Mouse (Mus musculus): ENCODE results near the gene Rasal3.

The Rasal3 gene

DNA sequence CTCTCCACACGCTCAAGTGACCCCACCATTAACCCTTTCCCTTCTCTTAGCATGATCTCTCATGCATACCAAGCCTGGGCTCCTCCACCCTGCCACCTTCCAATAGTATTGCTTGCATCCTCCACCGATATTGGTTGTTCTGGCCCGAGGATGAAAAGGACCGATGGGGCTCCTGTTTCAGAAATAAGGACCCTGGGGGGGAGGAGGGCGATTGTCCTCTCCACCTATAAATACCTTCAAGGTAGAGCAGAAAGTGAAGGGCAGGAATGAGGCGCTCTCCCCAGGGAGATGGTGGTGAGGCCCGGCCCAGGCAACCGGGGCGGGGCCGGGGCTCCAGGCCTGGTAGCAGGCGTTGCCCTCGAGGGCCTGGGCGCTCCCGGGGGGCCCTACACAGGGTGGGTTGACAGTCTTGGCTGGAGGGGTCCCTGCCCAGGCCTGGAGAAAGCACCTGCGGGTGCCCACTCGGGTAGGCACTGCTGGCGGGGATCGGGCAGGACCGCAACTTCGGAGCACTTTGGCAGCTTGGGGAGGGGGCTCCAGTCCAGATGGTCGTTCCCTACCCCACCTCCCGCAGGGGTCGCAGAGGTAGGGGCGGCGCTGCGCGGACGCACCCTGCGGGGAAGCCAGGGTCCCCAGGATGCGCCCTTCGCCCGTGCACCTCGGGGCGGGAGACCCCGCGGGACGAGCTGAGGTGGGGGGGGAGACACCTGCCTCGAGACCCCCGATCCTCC, 14.8 kb downstream of the Rasal3 start:
- DNase-seq, result peak; percentile 26

DNA sequence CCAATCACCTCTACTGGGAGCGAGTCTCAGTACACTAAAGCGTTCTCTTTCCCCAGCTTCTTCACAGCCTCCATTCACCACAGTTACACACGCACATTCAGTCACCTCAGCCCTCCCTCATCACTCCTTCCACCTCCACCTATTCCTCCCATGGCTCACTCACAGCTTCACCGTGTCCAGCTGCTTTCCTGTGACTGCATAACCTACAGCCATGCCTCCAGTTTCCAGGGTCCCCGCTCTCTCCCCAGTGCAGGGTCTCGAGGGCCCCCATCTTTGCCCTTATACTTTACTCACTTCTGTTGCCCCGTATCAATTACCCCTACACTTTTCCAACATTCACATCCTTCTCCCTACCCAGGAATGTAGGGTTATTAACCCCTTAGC, 15.4 kb downstream of the Rasal3 start:
- DNase-seq, result no peak

- peak; percentile 76 for DNase-seq
These were observed 16.5 kb downstream of the Rasal3 start for GRCm38 (mm10) chr17:32386659-32387432.

DNA sequence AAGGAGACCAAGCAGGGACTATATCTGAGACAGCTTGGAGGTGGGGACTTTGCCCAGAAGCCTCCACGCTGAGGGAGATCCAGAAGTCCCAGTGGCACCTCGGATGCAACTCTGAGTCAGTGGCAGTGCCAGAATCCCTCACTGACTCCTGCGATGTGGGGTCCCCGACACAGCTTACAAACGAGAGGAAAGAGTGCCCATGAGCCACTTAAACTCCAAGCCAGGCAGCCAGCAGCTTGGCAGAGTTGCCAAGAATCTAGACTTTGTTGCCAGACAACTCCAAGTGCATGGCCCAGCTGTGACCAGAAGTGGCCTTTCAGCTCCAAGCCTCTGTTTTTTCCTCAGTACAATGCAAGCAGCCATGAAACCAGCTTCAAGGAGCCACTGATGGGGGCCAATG, 19.7 kb downstream of the Rasal3 start:
- no peak for DNase-seq

DNA sequence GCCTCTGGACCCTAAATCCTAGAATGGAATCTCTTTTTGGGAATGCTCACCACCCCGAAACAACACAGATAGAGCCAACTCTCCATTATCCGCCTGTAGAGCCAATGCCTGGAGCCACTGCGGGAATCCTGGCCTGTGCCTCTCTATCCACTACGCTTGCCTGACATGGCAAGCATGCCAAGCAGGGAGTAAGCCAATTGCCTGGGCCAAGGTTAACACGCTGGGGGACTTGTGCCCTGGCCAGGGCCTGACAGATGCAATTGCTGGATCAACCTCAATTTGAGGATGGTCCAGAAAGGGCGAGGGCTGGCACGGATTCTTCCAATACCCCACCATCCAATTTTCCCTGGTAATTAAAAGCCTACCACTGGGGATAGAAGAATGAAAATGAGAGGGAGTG, 20.8 kb downstream of the Rasal3 start:
- no peak for DNase-seq

DNA sequence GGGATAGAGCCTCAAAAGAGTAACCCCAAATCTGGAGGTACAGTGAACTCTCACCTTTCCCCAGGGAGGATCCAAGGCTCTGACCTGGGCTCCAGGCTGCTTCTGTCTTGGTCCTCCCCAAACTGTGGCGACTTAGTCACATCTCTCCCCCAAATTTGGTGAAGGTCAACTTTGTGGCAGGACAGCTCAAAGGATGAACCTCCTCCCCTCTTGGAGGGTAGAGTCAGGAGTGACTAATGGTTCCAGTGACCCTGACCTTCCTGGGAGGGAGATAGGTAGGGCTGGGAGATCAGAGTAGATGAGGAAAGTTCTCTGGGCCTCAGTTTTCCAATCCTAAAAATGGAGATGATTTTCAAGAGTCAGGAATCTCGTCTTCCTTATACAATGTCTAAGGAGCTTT, 24.6 kb downstream of the Rasal3 start:
- no peak for DNase-seq

DNA sequence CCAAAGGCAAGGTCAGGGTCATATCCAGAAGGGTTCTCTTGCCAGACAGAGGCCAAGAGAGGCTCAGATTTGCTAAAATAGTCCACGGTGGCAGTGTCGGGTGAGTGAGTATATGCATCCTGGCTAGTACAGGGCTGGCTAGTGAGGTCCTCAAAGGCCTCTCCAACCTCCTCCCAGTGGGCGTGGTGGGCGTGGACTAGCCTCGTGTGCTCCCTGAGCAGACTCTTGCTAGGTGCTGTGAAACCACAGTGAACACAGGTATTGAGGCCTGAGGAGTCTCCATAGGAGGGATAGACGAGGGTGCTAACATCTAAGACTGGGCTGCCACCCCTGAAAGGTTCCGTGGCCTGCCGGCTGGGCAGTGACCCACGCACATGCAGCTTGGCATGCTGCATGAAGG, 26.2 kb downstream of the Rasal3 start:
- no peak for DNase-seq

GRCm38 (mm10) chr17:32376475-32376874, 26.9 kb downstream of the Rasal3 start:
- DNase-seq, result no peak

DNA sequence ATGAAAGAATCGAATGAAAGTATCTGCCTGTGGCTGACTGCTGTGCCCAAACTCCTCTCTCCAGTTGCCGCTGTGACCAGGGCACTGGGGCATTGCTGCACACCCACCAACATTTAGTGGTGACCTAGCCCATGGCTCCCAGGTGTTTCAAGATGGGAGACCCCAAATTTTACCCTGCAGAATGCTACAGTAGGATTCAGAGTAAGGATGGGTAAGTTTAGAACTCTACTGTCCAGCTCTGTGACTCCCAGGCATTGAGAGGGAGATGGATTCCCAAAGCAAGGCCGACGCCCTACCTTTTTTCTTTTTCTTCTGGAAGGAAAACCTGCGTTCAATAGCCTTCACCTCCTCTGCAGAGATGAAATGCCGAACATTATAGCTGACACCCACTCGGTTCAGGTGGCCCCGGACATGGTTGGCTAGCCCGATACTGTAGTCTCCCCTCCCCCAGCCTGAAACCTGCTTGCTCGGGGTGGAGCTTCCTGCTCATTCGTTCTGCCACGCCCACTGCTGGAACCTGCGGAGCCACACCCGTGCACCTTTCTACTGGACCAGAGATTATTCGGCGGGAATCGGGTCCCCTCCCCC, 34.3 kb downstream of the Rasal3 start:
- no peak for DNase-seq

DNA sequence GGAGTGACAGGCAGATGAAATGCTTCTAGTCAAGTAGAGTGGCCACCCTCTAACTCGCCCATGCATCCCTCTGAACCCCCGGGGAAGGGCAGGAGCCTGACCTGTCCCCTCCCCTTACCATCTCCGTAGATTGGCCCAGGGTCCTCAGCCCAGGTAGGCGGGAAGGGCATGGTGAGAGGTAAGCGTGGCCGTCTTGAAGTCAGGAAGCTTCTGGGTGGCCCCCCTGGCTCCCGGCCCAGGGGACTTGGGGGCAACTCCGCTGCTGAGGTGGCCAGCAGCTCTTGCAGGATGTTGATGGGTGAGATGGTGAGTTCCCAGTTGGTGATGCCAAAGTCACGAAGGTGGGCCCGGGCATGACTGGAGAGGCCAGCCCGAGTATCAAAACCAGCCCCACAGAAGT, 35.7 kb downstream of the Rasal3 start:
- DNase-seq, result no peak

- DNase-seq, result no peak
These were observed 38.1 kb downstream of the Rasal3 start for GRCm38 (mm10) chr17:32365296-32365695.

GRCm38 (mm10) chr17:32364850-32365249, 38.5 kb downstream of the Rasal3 start:
- DNase-seq, result no peak

GRCm38 (mm10) chr17:32364331-32364730, 39.1 kb downstream of the Rasal3 start:
- DNase-seq, result peak; percentile 91

DNA sequence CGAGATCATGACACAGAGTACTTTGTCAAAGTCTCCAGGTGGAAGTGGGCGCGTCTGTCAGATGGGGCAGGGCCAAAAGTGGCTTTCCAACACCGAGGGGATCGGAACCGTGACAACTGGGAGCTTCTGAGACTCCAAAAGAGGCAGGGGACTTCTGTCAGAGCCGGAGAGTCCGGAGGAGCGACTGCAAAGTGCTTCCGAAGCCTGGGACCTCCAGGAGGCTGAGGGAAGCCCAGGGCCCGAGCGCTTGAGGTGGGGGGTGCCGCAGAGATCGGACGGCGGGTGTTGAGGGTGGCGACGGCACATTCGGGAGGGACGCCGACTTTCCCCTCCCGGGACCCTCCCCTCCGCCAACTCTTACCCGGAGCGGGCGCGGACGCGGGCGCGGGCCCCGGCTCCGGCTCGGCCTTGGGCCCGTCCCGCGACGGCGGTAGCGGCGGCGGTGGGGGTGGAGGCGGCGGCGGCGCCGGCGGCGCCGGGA, 39.5 kb downstream of the Rasal3 start:
- no peak for DNase-seq

DNA sequence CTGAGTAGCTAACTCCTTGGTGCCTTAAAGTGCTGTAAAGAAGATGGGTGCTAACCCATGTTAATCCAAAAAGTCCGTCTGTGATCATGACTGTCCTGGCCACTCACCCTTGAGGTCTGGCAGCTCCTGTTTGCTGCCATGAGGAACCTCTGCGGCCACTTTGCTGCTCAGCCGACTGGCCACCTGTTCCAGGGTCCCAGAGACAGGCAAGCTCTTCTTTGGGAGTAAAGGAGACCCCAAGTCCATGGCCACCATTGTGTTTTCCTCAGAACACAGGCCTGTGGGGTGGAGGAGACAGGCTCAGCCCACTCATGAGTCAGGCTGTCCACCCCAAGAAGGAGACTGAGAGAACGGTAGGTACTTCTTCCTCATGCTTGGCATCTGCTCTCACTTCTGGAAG, 40.7 kb downstream of the Rasal3 start:
- DNase-seq, result no peak

- no peak for DNase-seq
These were observed 43.5 kb downstream of the Rasal3 start for GRCm38 (mm10) chr17:32359928-32360327.

GRCm38 (mm10) chr17:32358943-32359340, 44.4 kb downstream of the Rasal3 start:
- DNase-seq, result no peak

- DNase-seq, result no peak
These were observed 45.0 kb downstream of the Rasal3 start for GRCm38 (mm10) chr17:32358192-32358942.

DNA sequence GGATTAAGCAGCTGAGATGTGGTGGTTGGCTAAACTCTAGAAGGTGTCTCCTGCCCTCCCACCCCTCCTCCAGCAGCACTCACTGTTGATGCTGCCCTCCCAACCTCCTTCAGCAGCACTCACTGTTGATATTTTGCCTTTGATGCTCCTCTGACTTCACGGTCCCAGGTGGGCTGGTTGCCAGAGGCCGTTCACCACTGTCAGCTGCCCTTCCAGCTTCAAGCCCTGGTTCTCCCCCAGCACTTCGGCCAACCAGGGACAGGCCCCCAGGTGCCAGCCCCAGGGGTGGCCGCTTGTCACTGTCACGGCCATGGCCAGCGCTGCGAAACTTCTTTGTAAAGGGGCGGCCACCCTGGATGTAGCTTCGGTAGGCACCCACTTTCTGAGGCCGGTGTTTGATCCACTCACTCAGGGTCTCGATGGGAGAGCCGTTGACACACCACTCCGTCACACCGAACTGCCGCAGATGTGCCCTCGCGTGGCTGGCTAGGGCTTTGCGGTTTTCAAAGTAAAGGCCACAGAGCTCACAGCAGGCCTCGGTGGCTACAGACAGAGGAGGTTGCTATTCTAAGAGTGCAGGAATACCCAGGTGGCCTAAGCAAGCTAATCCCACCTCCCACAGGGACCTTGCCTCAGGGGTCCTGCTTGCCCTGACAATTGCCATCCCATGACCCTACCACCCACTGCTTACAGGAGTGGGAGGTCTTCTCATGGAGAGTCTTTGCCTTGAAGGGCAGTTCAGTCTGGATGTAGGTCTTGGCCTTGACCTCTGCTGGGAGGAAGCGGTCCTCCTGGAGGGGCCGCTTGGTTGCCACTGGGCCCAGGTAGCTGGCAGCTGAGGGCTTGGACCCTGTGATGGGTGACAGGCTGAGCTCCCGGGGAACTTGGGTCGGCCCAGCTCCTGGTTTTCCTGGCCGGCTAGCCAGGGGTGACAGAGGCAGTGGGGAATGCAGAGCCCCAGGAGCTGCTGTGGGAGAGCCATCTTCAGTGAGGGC, 46.3 kb downstream of the Rasal3 start:
- DNase-seq, result no peak

- DNase-seq, result no peak
These were observed 47.1 kb downstream of the Rasal3 start for GRCm38 (mm10) chr17:32356281-32356680.

GRCm38 (mm10) chr17:32355031-32355430, 48.4 kb downstream of the Rasal3 start:
- no peak for DNase-seq

DNA sequence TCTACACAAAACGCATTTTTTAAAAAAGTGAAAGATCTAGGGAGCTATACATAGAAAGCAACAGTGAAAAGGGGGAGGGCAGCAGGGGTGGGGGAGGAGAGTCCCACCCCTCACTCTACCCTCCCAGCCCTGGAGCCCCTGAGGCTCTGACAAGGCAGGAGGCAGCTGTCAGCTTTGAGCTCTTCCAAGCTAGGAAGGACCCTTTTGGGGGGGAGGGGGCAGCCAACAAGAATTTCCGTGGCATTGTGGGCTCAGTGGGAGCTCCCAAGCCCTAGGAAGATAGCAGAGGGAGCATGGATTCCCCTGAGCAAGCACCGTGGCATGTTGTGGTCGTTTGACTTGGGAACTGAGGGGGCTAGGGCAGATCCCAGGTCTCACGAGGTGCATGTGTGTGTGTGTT, 49.2 kb downstream of the Rasal3 start:
- DNase-seq, result no peak

Measured in lung, postnatal 36 days (tissue).